Mouse (Mus musculus) CD4-positive, CD25-positive, alpha-beta regulatory T cell, adult 2 months (primary cell): ENCODE data around the gene Bglap2.
"Not testable (repeated sequence)": the region's sequence is repeated elsewhere in the genome, so short reads cannot be mapped to it uniquely, and the experiment has no call there.

Experiments used
- DNase-seq: peaks from one replicate; pipeline ENCODE4 v3.0.0-alpha.2; 2012; ENCODE audit warnings: low read depth, low spot score

Gene Bglap2

GRCm38 (mm10) chr3:88393776-88394375, 15.4 kb upstream of the Bglap2 start:
- DNase-seq, result no peak

DNA sequence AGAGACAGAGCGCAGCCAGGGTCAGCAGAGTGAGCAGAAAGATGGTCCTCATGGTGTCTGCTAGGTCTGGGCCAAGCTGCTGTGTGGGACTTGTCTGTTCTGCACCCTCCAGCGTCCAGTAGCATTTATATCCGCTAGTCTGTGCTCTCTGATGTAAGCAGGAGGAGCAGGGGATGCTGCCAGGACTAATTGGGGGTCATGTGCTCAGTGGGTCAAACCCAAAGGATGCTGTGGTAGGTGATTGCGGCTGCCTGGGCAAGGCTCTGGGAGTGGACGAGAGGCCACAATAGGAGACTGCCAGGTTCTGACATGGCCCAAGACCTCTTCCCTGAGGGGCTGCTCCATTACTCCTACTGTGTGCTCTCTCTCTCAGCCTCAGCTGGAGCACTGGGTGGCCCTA, 5.9 kb upstream of the Bglap2 start, which contains the start of gene Bglap:
Gene Bglap (minus strand): TSS at position 101 of the 400 bp plus-strand sequence.
- DNase-seq, result no peak

DNA sequence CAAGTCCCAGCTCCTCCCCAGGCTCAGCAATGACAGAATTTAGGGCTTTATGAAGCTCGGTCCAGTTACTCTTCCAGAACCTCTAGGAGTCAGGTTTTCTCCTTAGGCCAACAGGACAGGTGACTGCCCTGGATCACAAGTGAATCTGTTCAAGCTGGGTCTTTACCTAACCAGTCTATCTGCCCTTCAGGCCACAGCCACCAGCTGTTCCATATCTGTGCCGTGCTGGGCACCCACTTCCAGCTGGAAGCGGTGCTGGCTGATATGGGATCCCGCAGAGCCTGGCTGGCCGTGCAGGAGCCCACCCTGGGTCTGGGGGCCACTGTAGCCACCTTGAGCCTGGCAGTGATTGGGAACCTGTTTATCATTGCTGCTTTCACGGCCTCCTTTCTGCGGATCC, 3.9 kb upstream of the Bglap2 start:
- DNase-seq, result not testable (repeated sequence)

DNA sequence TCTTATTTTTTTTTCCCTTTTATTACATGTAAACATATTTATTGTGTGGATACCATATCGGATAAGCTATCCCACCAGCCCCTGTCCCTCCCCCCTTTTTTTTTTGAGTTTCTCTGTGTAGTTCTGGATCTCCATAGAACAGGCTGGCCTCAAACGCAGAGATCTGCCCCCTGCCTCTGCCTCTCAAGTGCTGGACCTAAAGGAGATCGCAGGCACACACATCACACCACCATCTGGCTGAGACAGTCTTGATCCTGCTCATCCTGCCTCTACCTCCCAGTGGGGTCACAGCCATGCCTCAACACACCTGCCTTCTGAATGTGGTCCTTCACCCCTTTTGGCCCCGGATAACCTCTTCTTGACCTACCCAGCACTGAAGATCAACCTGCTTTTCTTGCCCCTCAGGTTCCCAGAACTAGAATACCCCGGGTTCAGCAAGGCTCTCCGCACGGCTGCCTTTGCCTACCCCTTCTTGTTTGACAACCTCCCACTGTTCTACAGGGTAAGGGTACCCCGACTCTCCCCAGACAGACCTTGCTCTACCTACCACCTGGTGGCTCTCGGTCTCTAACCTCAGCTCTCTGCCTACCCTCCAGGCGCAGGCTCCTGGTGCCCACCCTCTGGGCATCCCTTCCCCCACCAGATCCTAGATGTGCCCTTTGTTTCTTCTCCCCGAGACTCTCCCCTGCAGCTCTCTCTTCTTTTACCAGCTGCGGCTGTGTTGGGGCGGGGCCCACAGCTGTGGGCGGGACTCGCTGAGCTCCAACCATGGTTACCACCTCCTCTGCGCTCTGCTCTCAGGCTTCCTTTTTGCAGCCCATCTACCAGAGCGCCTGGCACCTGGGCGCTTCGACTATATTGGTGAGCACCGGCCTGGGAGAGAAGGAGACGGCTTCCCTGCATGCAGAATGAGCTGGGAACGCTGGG, 3.2 kb upstream of the Bglap2 start:
- peak; percentile 74 for DNase-seq

- DNase-seq, result not testable (repeated sequence)
Measured at GRCm38 (mm10) chr3:88376644-88377043, 1.9 kb downstream of the Bglap2 start.

GRCm38 (mm10) chr3:88375750-88376626, 2.5 kb downstream of the Bglap2 start:
- peak; percentile 68 for DNase-seq

DNA sequence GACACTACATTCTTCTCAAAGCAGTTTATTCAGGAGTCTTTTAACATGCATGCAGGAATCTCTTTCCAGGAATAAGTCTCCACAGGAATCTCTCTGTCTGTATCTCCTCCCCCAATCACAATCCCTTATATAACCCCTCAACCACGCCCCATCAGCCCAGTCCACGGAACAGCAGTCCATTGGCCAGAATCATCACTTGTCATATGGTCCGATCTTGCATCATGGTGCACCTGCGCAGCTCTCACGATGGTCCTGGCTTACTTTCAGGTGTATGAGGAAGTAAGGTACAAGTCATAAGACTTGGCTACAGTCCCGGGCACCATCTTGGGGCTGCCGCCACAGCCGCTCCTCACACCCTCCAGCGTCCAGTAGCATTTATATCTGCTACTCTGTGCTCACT, 5.9 kb downstream of the Bglap2 start, which contains the start of gene Bglap3:
Gene Bglap3 (minus strand): TSS at position 101 of the 400 bp plus-strand sequence.
- not testable (repeated sequence) for DNase-seq

DNA sequence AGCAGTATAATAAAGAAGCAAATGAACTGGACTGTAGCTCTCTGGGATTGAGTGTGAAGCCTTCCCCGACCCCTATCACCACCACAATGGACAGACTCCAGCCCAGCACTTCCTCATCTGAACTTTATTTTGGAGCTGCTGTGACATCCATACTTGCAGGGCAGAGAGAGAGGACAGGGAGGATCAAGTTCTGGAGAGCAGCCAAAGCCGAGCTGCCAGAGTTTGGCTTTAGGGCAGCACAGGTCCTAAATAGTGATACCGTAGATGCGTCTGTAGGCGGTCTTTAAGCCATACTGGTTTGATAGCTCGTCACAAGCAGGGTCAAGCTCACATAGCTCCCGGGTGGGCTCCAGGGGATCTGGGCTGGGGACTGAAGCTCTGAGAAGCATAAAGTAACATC, 10.0 kb downstream of the Bglap2 start:
- DNase-seq, result not testable (repeated sequence)

DNA sequence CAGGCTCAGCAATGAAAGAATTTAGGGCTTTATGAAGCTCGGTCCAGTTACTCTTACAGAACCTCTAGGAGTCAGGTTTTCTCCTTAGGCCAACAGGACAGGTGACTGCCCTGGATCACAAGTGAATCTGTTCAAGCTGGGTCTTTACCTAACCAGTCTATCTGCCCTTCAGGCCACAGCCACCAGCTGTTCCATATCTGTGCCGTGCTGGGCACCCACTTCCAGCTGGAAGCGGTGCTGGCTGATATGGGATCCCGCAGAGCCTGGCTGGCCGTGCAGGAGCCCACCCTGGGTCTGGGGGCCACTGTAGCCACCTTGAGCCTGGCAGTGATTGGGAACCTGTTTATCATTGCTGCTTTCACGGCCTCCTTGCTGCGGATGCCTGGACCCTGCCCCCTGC, 11.0 kb downstream of the Bglap2 start:
- not testable (repeated sequence) for DNase-seq

GRCm38 (mm10) chr3:88366830-88367428, 11.6 kb downstream of the Bglap2 start:
- peak; percentile 60 for DNase-seq

- DNase-seq, result peak; percentile 22
Measured at GRCm38 (mm10) chr3:88365705-88366361, 12.7 kb downstream of the Bglap2 start.

DNA sequence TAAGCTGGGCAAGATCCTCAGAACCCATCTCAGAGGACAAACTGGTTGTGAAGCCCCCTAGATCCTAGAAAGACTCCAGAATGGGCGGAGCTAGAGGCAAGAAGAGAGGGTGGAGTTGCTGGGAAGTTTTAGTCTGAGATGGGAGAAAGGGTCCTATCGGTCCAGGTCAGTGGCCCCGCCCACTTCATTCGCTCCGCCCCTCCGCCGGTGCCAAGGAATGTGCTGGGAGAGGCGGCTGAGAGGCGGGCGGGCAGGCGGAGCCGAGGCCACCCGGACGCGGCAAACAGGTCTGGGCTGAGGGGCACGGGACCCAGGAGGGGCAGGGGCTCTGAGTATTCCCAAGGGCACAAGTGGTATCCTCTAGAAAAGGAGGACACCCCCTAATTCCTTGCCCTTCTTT, 14.2 kb downstream of the Bglap2 start, which contains the start of gene Paqr6:
Gene Paqr6 (plus strand): TSS at position 248 of the 400 bp plus-strand sequence.
- no peak for DNase-seq

GRCm38 (mm10) chr3:88363700-88364099, 14.8 kb downstream of the Bglap2 start:
- DNase-seq, result no peak

- DNase-seq, result no peak
Measured at GRCm38 (mm10) chr3:88361612-88362313, 16.7 kb downstream of the Bglap2 start.

DNA sequence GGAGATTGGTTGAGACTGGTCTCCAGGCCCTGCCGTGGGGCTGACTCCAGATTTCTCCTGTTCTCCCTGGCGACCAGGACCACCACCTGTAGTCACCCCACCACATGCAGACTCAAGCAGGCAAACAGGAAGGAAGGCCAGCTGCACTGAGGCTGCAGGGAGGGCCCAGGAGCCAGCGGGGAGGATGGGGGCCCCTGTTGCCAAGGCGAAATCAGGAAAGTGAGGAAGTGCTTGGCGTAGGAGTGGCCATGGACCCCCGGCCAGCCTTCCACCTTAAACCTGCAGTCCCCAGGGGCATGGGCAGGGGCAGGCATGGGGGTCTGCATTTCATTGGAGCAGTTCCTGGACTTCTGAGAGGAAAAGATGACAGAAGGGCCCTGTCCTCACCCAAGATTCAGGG, 17.4 kb downstream of the Bglap2 start:
- DNase-seq, result no peak

- no peak for DNase-seq
Measured at GRCm38 (mm10) chr3:88359989-88360388, 18.5 kb downstream of the Bglap2 start.

GRCm38 (mm10) chr3:88359584-88359983, 18.9 kb downstream of the Bglap2 start:
- DNase-seq, result no peak

DNA sequence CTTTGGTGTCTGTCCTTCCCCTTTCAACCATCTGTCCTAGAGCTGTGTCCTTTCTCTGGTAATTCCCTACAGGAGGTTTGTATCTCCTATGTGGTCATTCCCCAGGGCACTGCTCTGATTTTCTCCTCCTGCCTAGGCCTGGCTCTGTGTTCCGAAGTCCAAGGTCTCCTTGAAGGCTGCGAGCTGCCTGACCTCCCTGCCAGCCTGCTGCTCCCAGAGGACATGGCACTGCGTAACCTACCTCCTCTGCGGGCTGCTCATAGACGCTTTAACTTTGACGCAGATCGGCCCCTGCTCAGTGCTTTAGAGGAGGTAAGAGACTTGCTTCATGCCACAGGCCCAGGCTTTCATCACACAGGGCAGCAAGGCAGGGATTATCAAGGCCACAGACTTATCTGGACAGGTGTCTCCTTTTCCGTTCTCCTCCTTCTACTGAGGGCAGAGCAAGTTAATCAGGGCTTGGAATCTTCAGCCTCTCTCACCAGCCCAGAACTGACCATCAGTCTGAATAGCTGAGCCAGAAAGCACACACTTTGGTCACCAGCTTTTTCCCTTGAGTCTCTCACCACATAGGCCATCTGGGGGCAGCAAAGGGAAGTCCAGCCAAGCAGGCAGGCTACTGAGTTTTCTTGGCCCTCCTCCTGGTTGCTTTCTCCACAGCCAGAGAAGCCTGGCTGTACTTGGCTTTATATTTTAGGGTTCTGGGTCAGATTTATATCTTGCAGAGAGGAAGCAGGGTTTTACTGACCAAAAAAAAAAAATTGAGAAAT, 23.9 kb downstream of the Bglap2 start:
- DNase-seq, result no peak

- DNase-seq, result no peak
Measured at GRCm38 (mm10) chr3:88352907-88353306, 25.6 kb downstream of the Bglap2 start.
